ENCODE assay signal across 13 mouse cellular contexts in the genomic region with DNA sequence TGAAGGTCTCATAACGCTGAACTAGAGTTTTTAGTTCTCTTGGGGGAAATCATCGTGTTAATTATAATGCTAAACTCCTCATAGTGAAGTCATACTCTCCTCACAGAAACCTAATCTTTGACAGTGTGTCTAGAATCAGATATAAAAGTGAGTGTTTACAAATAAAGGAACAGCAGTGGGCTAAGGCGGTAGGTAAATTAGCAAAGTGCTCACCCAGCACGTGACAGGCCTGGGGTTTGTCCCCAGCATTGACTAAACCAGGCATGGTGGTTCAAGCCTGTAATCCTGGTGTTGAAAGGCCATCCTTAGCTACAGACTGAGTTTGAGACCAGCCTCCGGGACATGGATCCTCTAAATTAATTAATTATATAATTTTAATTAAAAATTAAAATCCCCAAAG.
"Had no signal": no experiment of that assay in that cellular context is flagged by ENCODE, and none has a peak within 500 bp of the region (broad histone marks: within the 10 kb centered on the region; RNA-seq: fewer than 3 reads in every experiment).

No protein-coding gene starts in this region.

- H3K27ac ChIP-seq: midbrain, embryonic 10.5 days; midbrain, embryonic 12.5 days; neural tube, embryonic 12.5 days; stomach, embryonic 15.5 days; stomach, postnatal 0 days had no signal

- DNase-seq: lung, adult 18-20 months; lung, embryonic 14.5 days; lung, postnatal 10 days; lung, postnatal 4 days; midbrain, embryonic 14.5 days; thymus, adult 2 months; thymus, postnatal 25 days; thymus, postnatal 4 days had no signal

- H3K4me1 ChIP-seq: neural tube, embryonic 12.5 days had no signal

- H3K4me3 ChIP-seq: midbrain, embryonic 10.5 days; midbrain, embryonic 12.5 days; neural tube, embryonic 12.5 days; stomach, embryonic 15.5 days had no signal

- H3K9me3 ChIP-seq: midbrain, embryonic 10.5 days; midbrain, embryonic 12.5 days; neural tube, embryonic 12.5 days; stomach, embryonic 15.5 days had no signal

- H3K9ac ChIP-seq: lung, embryonic 14.5 days; midbrain, embryonic 12.5 days; neural tube, embryonic 12.5 days; stomach, embryonic 15.5 days had no signal

- H3K4me2 ChIP-seq: lung, embryonic 14.5 days; midbrain, embryonic 12.5 days; neural tube, embryonic 12.5 days; stomach, embryonic 15.5 days had no signal

- H3K36me3 ChIP-seq: midbrain, embryonic 10.5 days; midbrain, embryonic 12.5 days; neural tube, embryonic 12.5 days; stomach, embryonic 15.5 days had no signal

- H3K27me3 ChIP-seq: midbrain, embryonic 12.5 days; neural tube, embryonic 12.5 days; stomach, embryonic 15.5 days had no signal
